Mouse (Mus musculus): ENCODE measurements around the gene Tns4. TPM values are rescaled to one million over a fixed set of nuclear protein-coding genes. Genes with fewer than 3 reads are reported as not detected.

The Tns4 gene
- polyA plus RNA-seq, 1 experiment from 2014 or later = not detected

DNA sequence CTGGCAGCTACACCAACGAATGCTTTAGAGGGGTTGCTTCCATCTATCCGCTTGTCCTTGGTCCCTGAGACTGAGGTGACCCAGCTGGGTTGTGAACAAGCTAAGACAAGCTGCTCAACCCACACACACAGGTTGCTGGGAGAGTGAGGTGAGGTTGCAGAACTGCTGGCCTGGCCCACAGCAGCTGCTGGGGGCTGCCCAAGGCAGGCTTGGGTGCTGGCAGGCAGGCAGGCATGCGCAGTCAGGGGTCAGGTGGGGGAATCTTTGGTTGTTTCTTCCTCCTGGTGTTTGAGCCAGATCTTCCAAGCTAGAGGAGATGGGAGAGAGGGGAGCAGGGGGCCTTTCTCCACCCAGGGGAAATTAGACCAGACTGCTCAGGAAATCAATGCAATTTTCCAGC is 28.7 kb downstream of the Tns4 start:
- 85% methylated on average over 3 of the region's 3 CpGs for WGBS
- H3K9me3 ChIP-seq (replicated peaks) = 0 out of 2 replicates have a peak, but pooled peaks cover 10% of the 10 kb centered on the region
- H3K4me2 ChIP-seq = no peak overlapping the region
- H3K36me3 ChIP-seq (ENCODE audit: poor library complexity, severe bottlenecking) = no peaks in the 10 kb centered on the region
- no peak overlapping the region for H3K4me3 ChIP-seq
- H3K27ac ChIP-seq = no peak overlapping the region
- no peak for ATAC-seq
- H3K9ac ChIP-seq = no peak overlapping the region
- H3K27me3 ChIP-seq = no peaks in the 10 kb centered on the region
- peaks cover 8% of the 10 kb centered on the region for H3K4me1 ChIP-seq

GRCm38 (mm10) chr11:99055571-99056452 is 33.3 kb downstream of the Tns4 start:
- Histone ChIP-seq H3K36me3 (ENCODE audit: poor library complexity, severe bottlenecking) (peaks cover 13% of the 10 kb centered on the region), H3K4me1 (peaks cover 14% of the 10 kb centered on the region), H3K9me3 (replicated peaks) (0 out of 2 replicates have a peak, but pooled peaks cover 10% of the 10 kb centered on the region), H3K27me3 (no peaks in the 10 kb centered on the region), H3K27ac (no peak overlapping the region), H3K4me3 (no peak overlapping the region), H3K4me2 (no peak overlapping the region), H3K9ac (0 out of 2 replicates have a peak overlapping the region, but pooled peaks have one; percentile 12)
- no peak for ATAC-seq
- 4% methylated on average over 8 of the region's 8 CpGs for WGBS

GRCm38 (mm10) chr11:99055143-99055542 is 34.0 kb downstream of the Tns4 start:
- Histone ChIP-seq H3K27me3 (no peaks in the 10 kb centered on the region), H3K4me3 (no peak overlapping the region), H3K9ac (0 out of 2 replicates have a peak overlapping the region, but pooled peaks have one; percentile 12), H3K9me3 (replicated peaks) (0 out of 2 replicates have a peak, but pooled peaks cover 10% of the 10 kb centered on the region), H3K4me2 (no peak overlapping the region), H3K27ac (no peak overlapping the region), H3K4me1 (peaks cover 14% of the 10 kb centered on the region), H3K36me3 (ENCODE audit: poor library complexity, severe bottlenecking) (peaks cover 18% of the 10 kb centered on the region)
- no peak for ATAC-seq
- WGBS = 51% methylated on average over 4 of the region's 4 CpGs

DNA sequence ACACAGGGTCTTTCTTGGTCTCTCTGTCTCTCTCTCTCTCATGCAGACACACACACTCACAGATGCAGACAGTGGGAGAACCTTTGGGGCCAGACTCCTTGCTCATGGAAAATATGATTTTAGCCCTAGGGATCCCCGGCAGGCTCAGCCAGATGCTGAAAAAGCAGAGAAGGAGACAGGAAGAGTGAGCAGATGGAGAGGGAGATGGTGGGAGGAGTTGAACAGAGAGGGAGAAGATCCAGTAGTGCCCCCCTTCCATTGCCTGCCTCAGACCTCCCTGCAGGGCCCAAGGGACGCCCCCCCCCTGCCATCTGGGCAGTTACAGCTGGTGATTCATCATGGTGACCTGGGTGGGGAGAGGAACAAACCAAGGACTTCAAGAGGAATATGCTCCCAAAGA is 41.5 kb downstream of the Tns4 start:
- H3K4me2 ChIP-seq = no peak overlapping the region
- no peak for ATAC-seq
- H3K4me1 ChIP-seq = peaks cover 14% of the 10 kb centered on the region
- H3K36me3 ChIP-seq (ENCODE audit: poor library complexity, severe bottlenecking) = peaks cover 39% of the 10 kb centered on the region
- H3K27ac ChIP-seq = no peak overlapping the region; the same call in 1 of the 2 replicates
- WGBS = 71% methylated on average over 2 of the region's 2 CpGs
- H3K4me3 ChIP-seq = no peak overlapping the region
- H3K27me3 ChIP-seq = no peaks in the 10 kb centered on the region
- H3K9ac ChIP-seq = no peak overlapping the region; the same call in 1 of the 2 replicates
- no peaks in the 10 kb centered on the region for H3K9me3 ChIP-seq (replicated peaks)

- Histone ChIP-seq H3K36me3 (ENCODE audit: poor library complexity, severe bottlenecking) (peaks cover 39% of the 10 kb centered on the region), H3K27ac (no peak overlapping the region; the same call in 1 of the 2 replicates), H3K9me3 (replicated peaks) (no peaks in the 10 kb centered on the region), H3K4me1 (peaks cover 20% of the 10 kb centered on the region), H3K27me3 (no peaks in the 10 kb centered on the region), H3K4me2 (no peak overlapping the region), H3K4me3 (no peak overlapping the region), H3K9ac (no peak overlapping the region)
- ATAC-seq = no peak
- 63% methylated on average over 5 of the region's 5 CpGs for WGBS
Measured at GRCm38 (mm10) chr11:99047120-99047519, 42.0 kb downstream of the Tns4 start.

GRCm38 (mm10) chr11:99045159-99045889 is 43.8 kb downstream of the Tns4 start:
- H3K4me1 ChIP-seq = peaks cover 36% of the 10 kb centered on the region
- no peak overlapping the region for H3K4me3 ChIP-seq
- WGBS = 91% methylated on average over 12 of the region's 12 CpGs
- H3K9me3 ChIP-seq (replicated peaks) = no peaks in the 10 kb centered on the region
- no peak overlapping the region for H3K9ac ChIP-seq
- no peaks in the 10 kb centered on the region for H3K27me3 ChIP-seq
- H3K4me2 ChIP-seq = no peak overlapping the region
- no peak overlapping the region for H3K27ac ChIP-seq
- ATAC-seq = no peak
- peaks cover 21% of the 10 kb centered on the region for H3K36me3 ChIP-seq (ENCODE audit: poor library complexity, severe bottlenecking)

- Histone ChIP-seq H3K36me3 (ENCODE audit: poor library complexity, severe bottlenecking) (peaks cover 13% of the 10 kb centered on the region), H3K9me3 (replicated peaks) (no peaks in the 10 kb centered on the region), H3K4me3 (no peak overlapping the region), H3K27me3 (no peaks in the 10 kb centered on the region), H3K27ac (no peak overlapping the region), H3K4me2 (no peak overlapping the region), H3K4me1 (peaks cover 40% of the 10 kb centered on the region), H3K9ac (no peak overlapping the region)
- 95% methylated on average over 5 of the region's 5 CpGs for WGBS
- no peak for ATAC-seq
Measured at GRCm38 (mm10) chr11:99044306-99044705, 44.8 kb downstream of the Tns4 start.

DNA sequence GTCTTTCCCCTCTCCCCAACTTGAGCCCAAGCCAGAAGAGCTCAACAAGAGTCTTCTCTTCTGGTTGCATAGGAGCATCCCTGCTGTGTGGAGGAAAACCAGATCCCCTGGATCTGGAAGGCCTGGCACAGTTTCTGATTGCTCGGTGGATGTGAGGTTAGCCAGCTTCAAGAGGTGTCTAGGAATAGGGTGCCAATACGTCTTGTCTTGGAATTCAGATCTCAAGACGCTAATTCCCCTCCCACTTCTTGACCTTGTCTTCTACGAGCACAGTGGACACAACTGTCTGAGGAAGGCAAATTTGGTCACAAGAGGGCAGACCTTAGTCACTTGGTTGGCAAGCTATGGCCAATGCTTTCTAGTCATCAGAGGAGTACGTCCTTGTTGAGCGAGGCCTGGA is 45.5 kb downstream of the Tns4 start:
- ATAC-seq = no peak
- WGBS = 95% methylated on average over 6 of the region's 6 CpGs
- Histone ChIP-seq H3K4me2 (no peak overlapping the region), H3K9me3 (replicated peaks) (no peaks in the 10 kb centered on the region), H3K4me3 (no peak overlapping the region), H3K4me1 (peaks cover 40% of the 10 kb centered on the region), H3K27ac (no peak overlapping the region), H3K36me3 (ENCODE audit: poor library complexity, severe bottlenecking) (peaks cover 6% of the 10 kb centered on the region), H3K9ac (no peak overlapping the region), H3K27me3 (no peaks in the 10 kb centered on the region)

GRCm38 (mm10) chr11:99042834-99043431 is 46.2 kb downstream of the Tns4 start:
- Histone ChIP-seq H3K27me3 (no peaks in the 10 kb centered on the region), H3K36me3 (ENCODE audit: poor library complexity, severe bottlenecking) (peaks cover under 1% of the 10 kb centered on the region; the same call in 1 of the 2 replicates), H3K4me3 (peak overlapping the region; percentile 67), H3K9me3 (replicated peaks) (no peaks in the 10 kb centered on the region), H3K9ac (0 out of 2 replicates have a peak overlapping the region, but pooled peaks have one; percentile 26), H3K4me1 (peaks cover 40% of the 10 kb centered on the region), H3K4me2 (peak overlapping the region; percentile 99), H3K27ac (peak overlapping the region; percentile 65)
- no peak for ATAC-seq
- WGBS = 63% methylated on average over 12 of the region's 12 CpGs

- Histone ChIP-seq H3K4me3 (peak overlapping the region; percentile 67), H3K36me3 (ENCODE audit: poor library complexity, severe bottlenecking) (no peaks in the 10 kb centered on the region), H3K27me3 (no peaks in the 10 kb centered on the region), H3K4me1 (peaks cover 32% of the 10 kb centered on the region), H3K9me3 (replicated peaks) (no peaks in the 10 kb centered on the region), H3K9ac (peak overlapping the region; percentile 87), H3K27ac (peak overlapping the region; percentile 82), H3K4me2 (peak overlapping the region; percentile 99)
- WGBS = 60% methylated on average over 16 of the region's 16 CpGs
- no peak for ATAC-seq
Measured at GRCm38 (mm10) chr11:99041841-99042780, 47.0 kb downstream of the Tns4 start.
